Mouse (Mus musculus): Measurements from ENCODE around the gene Gm3047. TPM values are rescaled to one million over a fixed set of nuclear protein-coding genes. Genes with fewer than 3 reads are reported as not detected.
"Not testable (repeated sequence)": the region's sequence is repeated elsewhere in the genome, so short reads cannot be mapped to it uniquely, and the experiment has no call there.

The Gm3047 gene
- not detected for total RNA-seq (2021)
- long read RNA-seq, result 0 reads

- not testable (repeated sequence) for DNase-seq (ENCODE audit: low spot score in 2 of 2)
Observed at GRCm38 (mm10) chr14:4555105-4555504, at the start of gene Gm3047. TSS of gene Gm3047 (plus strand) at chr14:4555405.

Other genes with a start within 250 kb of the Gm3047 start
- gene Gm3149, start 238.1 kb upstream of the Gm3047 start, total RNA-seq (2021), result not detected
- gene 2610042L04Rik, start 220.6 kb upstream of the Gm3047 start, total RNA-seq (2021), result 1 to 10 TPM in 1 of 2 experiments, under 1 TPM in 1; 0.76 to 1.3 TPM
- not detected for gene Gm3159, start 157.9 kb upstream of the Gm3047 start, total RNA-seq (2021)
- 1 to 10 TPM in 1 of 2 experiments, not detected in 1; 1.0 TPM for gene Gm3164, start 140.0 kb upstream of the Gm3047 start, total RNA-seq (2021)
- not detected for gene Gm3173, start 124.4 kb upstream of the Gm3047 start, total RNA-seq (2021)
- not detected for gene Gm3182, start 73.7 kb upstream of the Gm3047 start, total RNA-seq (2021)
- under 1 TPM; 0.30 to 0.51 TPM for gene Gm8159, start 76.9 kb downstream of the Gm3047 start, total RNA-seq (2021)
- under 1 TPM in 1 of 2 experiments, not detected in 1; 0.33 TPM for gene Gm3239, start 108.8 kb downstream of the Gm3047 start, total RNA-seq (2021)
- gene Gm7876, start 153.8 kb downstream of the Gm3047 start, total RNA-seq (2021), result not detected
- gene Gm3252, start 171.4 kb downstream of the Gm3047 start, total RNA-seq (2021), result under 1 TPM in 1 of 2 experiments, not detected in 1; 0.22 TPM
- not detected for gene Gm9602, start 220.9 kb downstream of the Gm3047 start, total RNA-seq (2021)